Mouse (Mus musculus): ENCODE results near the gene Smpd3. TPM values are rescaled to one million over a fixed set of nuclear protein-coding genes. Genes with fewer than 3 reads are reported as not detected.

The Smpd3 gene
- polyA plus RNA-seq, 1 experiment from 2014 or later: 45.2 TPM

GRCm38 (mm10) chr8:106273468-106273867 lies 64.3 kb downstream of the Smpd3 start:
- H3K36me3 ChIP-seq (ENCODE audit: control insufficient read depth, insufficient read depth, low read length): 0 out of 2 replicates have a peak, but pooled peaks cover 2% of the 10 kb centered on the region
- no peak overlapping the region for H3K9ac ChIP-seq (replicated peaks; ENCODE audit: low read length)
- WGBS: 80% methylated on average over 3 of the region's 3 CpGs
- DNase-seq: no peak
- no peak overlapping the region for H3K4me3 ChIP-seq (replicated peaks; ENCODE audit: low read depth, low read length)
- H3K9me3 ChIP-seq (ENCODE audit: control insufficient read depth, low read length): no peaks in the 10 kb centered on the region
- H3K27me3 ChIP-seq (ENCODE audit: control insufficient read depth, insufficient read depth, low read length): no peaks in the 10 kb centered on the region
- peaks cover 29% of the 10 kb centered on the region for H3K4me1 ChIP-seq (ENCODE audit: control insufficient read depth, insufficient read depth, low read length)
- ATAC-seq (ENCODE audit: low FRiP score, low TSS enrichment): no peak
- no peak overlapping the region for H3K4me2 ChIP-seq (ENCODE audit: low read length)
- no peak overlapping the region for H3K27ac ChIP-seq (replicated peaks; ENCODE audit: low read depth, low read length)

DNA sequence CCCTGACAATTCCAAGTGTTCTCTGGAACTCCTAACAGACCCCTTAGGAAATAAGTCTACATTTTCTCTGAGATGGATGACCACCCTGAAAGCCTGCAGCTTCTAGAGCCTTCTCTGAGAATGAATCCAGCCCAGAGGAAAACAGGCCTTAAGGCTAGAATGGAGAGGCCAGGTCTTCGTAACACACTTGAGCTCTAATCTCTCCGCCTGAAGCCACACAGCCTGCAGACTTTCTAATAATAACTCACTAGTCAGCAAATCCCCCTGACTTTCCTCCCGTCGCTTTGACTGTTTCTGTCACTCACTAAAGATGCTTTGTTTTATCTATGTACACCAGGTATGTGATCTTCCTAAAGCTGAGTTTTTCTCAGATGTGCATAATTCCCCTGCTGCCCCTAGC lies 66.4 kb downstream of the Smpd3 start:
- Histone ChIP-seq H3K36me3 (ENCODE audit: control insufficient read depth, insufficient read depth, low read length) (no peaks in the 10 kb centered on the region), H3K4me2 (ENCODE audit: low read length) (peak overlapping the region; percentile 3; the same call in 1 of the 2 replicates), H3K27me3 (ENCODE audit: control insufficient read depth, insufficient read depth, low read length) (no peaks in the 10 kb centered on the region), H3K27ac (replicated peaks; ENCODE audit: low read depth, low read length) (peak overlapping the region; percentile 46), H3K9me3 (ENCODE audit: control insufficient read depth, low read length) (no peaks in the 10 kb centered on the region), H3K4me3 (replicated peaks; ENCODE audit: low read depth, low read length) (no peak overlapping the region), H3K9ac (replicated peaks; ENCODE audit: low read length) (peak overlapping the region; percentile 13; the same call in 1 of the 2 replicates), H3K4me1 (ENCODE audit: control insufficient read depth, insufficient read depth, low read length) (peaks cover 29% of the 10 kb centered on the region)
- DNase-seq (peak; percentile 41), ATAC-seq (ENCODE audit: low FRiP score, low TSS enrichment) (no peak)
- 48% methylated on average over 4 of the region's 4 CpGs for WGBS

DNA sequence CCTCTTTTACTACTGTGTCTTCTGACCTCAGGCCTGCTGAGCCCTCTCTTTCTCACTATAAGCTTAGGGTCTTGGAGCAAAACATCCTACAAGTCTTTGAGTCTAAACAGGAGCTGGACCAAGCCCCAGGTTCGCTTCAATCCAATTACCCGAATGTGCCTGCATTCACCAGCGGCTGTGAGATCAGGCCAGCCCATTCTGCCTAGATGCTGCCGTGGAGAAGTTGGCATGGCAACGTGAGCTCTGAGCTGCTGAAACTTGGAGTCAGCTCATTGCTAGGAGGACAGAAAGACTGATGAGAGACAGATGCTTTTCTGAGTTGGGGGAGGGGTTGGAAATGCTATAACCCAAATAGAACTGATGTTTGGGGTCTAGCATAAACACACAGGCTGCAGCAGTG lies 67.0 kb downstream of the Smpd3 start:
- Histone ChIP-seq H3K9ac (replicated peaks; ENCODE audit: low read length) (peak overlapping the region; percentile 13; the same call in 1 of the 2 replicates), H3K27ac (replicated peaks; ENCODE audit: low read depth, low read length) (peak overlapping the region; percentile 46), H3K9me3 (ENCODE audit: control insufficient read depth, low read length) (no peaks in the 10 kb centered on the region), H3K4me3 (replicated peaks; ENCODE audit: low read depth, low read length) (no peak overlapping the region), H3K4me1 (ENCODE audit: control insufficient read depth, insufficient read depth, low read length) (peaks cover 29% of the 10 kb centered on the region), H3K27me3 (ENCODE audit: control insufficient read depth, insufficient read depth, low read length) (no peaks in the 10 kb centered on the region), H3K36me3 (ENCODE audit: control insufficient read depth, insufficient read depth, low read length) (peaks cover under 1% of the 10 kb centered on the region), H3K4me2 (ENCODE audit: low read length) (peak overlapping the region; percentile 3; the same call in 1 of the 2 replicates)
- ATAC-seq (ENCODE audit: low FRiP score, low TSS enrichment) (no peak), DNase-seq (peak; percentile 79)
- under 1% methylated on average over 5 of the region's 5 CpGs for WGBS

- H3K4me2 ChIP-seq (ENCODE audit: low read length): no peak overlapping the region
- H3K27ac ChIP-seq (replicated peaks; ENCODE audit: low read depth, low read length): no peak overlapping the region
- ATAC-seq (ENCODE audit: low FRiP score, low TSS enrichment): no peak
- no peak overlapping the region for H3K9ac ChIP-seq (replicated peaks; ENCODE audit: low read length)
- 75% methylated on average over 5 of the region's 5 CpGs for WGBS
- H3K9me3 ChIP-seq (ENCODE audit: control insufficient read depth, low read length): no peaks in the 10 kb centered on the region
- H3K4me3 ChIP-seq (replicated peaks; ENCODE audit: low read depth, low read length): no peak overlapping the region
- peaks cover 29% of the 10 kb centered on the region for H3K4me1 ChIP-seq (ENCODE audit: control insufficient read depth, insufficient read depth, low read length)
- H3K27me3 ChIP-seq (ENCODE audit: control insufficient read depth, insufficient read depth, low read length): no peaks in the 10 kb centered on the region
- peaks cover 20% of the 10 kb centered on the region for H3K36me3 ChIP-seq (ENCODE audit: control insufficient read depth, insufficient read depth, low read length)
- DNase-seq: no peak
These were observed 69.0 kb downstream of the Smpd3 start for GRCm38 (mm10) chr8:106268710-106269346.

DNA sequence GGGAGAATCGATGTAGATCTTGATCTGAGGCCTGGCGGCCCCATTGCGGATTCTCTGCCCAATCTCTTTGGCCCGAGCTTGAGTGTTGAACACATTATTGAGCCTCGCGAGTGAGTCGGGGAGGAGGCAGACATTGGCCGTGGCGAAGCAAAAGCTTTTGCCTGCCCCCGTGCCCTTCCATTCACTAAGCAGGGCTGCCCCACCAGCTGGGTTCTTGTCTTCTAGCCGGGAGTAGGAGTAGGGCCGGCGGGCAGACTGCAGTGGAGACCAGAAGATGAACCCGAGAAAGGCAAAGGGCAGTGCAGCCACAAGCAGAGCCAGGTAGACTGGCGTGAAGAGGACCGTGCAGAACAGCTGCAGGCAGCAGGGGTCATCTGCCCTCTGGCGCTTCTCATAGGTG lies 72.4 kb downstream of the Smpd3 start:
- Histone ChIP-seq H3K36me3 (ENCODE audit: control insufficient read depth, insufficient read depth, low read length) (peaks cover 34% of the 10 kb centered on the region), H3K27me3 (ENCODE audit: control insufficient read depth, insufficient read depth, low read length) (no peaks in the 10 kb centered on the region), H3K9ac (replicated peaks; ENCODE audit: low read length) (no peak overlapping the region), H3K4me3 (replicated peaks; ENCODE audit: low read depth, low read length) (no peak overlapping the region), H3K4me2 (ENCODE audit: low read length) (no peak overlapping the region), H3K9me3 (ENCODE audit: control insufficient read depth, low read length) (no peaks in the 10 kb centered on the region), H3K27ac (replicated peaks; ENCODE audit: low read depth, low read length) (no peak overlapping the region), H3K4me1 (ENCODE audit: control insufficient read depth, insufficient read depth, low read length) (peaks cover 7% of the 10 kb centered on the region)
- no peak for DNase-seq
- WGBS: 87% methylated on average over 17 of the region's 17 CpGs
- no peak for ATAC-seq (ENCODE audit: low FRiP score, low TSS enrichment)

- H3K4me2 ChIP-seq (ENCODE audit: low read length): no peak overlapping the region
- no peaks in the 10 kb centered on the region for H3K27me3 ChIP-seq (ENCODE audit: control insufficient read depth, insufficient read depth, low read length)
- no peak overlapping the region for H3K9ac ChIP-seq (replicated peaks; ENCODE audit: low read length)
- H3K4me3 ChIP-seq (replicated peaks; ENCODE audit: low read depth, low read length): no peak overlapping the region
- H3K9me3 ChIP-seq (ENCODE audit: control insufficient read depth, low read length): no peaks in the 10 kb centered on the region
- peaks cover 46% of the 10 kb centered on the region for H3K36me3 ChIP-seq (ENCODE audit: control insufficient read depth, insufficient read depth, low read length)
- H3K4me1 ChIP-seq (ENCODE audit: control insufficient read depth, insufficient read depth, low read length): no peaks in the 10 kb centered on the region
- WGBS: 76% methylated on average over 4 of the region's 4 CpGs
- ATAC-seq (ENCODE audit: low FRiP score, low TSS enrichment) (no peak), DNase-seq (no peak)
- peak overlapping the region; percentile 61; the same call in 1 of the 2 replicates for H3K27ac ChIP-seq (replicated peaks; ENCODE audit: low read depth, low read length)
These were observed 73.9 kb downstream of the Smpd3 start for GRCm38 (mm10) chr8:106263928-106264327.

DNA sequence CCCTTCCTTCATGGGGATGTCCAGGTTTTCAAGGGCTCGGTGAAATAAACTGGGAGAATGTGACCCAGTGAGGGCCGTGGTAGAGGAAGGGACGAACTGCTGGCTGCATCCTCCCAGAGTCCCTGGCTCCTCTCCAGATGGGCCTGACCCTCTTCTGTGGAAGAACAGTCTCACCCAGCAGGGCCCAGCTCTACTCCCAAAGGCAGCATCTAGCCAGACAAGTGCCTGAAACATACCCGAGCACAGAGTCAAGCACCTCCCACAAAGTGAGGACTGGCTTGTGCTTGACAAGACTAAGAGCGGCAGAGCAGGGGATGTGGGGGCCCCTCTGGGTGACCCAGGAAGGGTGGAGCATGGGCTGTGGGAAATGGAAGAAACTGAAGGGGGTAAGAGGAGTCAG lies 75.4 kb downstream of the Smpd3 start:
- no peak overlapping the region for H3K4me2 ChIP-seq (ENCODE audit: low read length)
- H3K4me3 ChIP-seq (replicated peaks; ENCODE audit: low read depth, low read length): no peak overlapping the region
- WGBS: 75% methylated on average over 5 of the region's 5 CpGs
- no peaks in the 10 kb centered on the region for H3K4me1 ChIP-seq (ENCODE audit: control insufficient read depth, insufficient read depth, low read length)
- peaks cover 52% of the 10 kb centered on the region for H3K36me3 ChIP-seq (ENCODE audit: control insufficient read depth, insufficient read depth, low read length)
- no peaks in the 10 kb centered on the region for H3K27me3 ChIP-seq (ENCODE audit: control insufficient read depth, insufficient read depth, low read length)
- no peak for ATAC-seq (ENCODE audit: low FRiP score, low TSS enrichment)
- H3K9me3 ChIP-seq (ENCODE audit: control insufficient read depth, low read length): no peaks in the 10 kb centered on the region
- no peak for DNase-seq
- H3K27ac ChIP-seq (replicated peaks; ENCODE audit: low read depth, low read length): no peak overlapping the region
- no peak overlapping the region for H3K9ac ChIP-seq (replicated peaks; ENCODE audit: low read length)

- no peak for ATAC-seq (ENCODE audit: low FRiP score, low TSS enrichment)
- H3K27ac ChIP-seq (replicated peaks; ENCODE audit: low read depth, low read length): no peak overlapping the region
These were observed 76.9 kb downstream of the Smpd3 start for GRCm38 (mm10) chr8:106260894-106261293.

DNA sequence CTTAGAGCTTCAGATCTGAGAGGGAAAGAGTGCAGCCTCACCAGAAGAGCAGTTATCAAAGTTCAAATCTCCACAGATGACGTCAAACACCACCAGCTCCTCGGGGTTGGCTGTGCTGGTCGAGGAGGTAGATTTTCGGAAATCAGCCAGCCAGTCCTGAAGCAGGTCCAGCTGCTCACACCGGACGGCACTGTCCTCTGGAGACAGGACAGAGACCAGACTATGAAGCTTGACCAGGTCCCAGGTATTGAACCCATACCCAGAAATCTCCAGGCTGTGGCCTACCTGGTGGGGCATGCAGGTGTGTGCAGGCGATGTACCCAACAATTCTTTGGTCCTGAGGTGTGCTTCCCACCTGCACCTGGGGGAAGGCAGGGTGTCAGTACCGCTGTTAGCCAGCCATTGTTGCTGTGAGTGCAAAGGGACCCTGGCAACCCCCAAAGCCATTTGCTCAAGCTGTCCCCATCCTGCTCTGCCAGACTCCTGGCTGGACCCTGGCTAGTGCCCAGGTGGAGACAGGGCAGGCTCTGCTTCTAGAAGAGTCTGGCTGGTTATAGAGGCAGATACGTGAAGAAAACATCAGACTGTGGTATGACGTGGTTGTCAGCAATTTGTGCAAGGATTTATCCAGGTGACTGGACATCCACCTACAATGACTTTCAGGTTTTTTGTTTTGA lies 78.1 kb downstream of the Smpd3 start:
- Histone ChIP-seq H3K36me3 (ENCODE audit: control insufficient read depth, insufficient read depth, low read length) (peaks cover 65% of the 10 kb centered on the region), H3K4me3 (replicated peaks; ENCODE audit: low read depth, low read length) (no peak overlapping the region), H3K9ac (replicated peaks; ENCODE audit: low read length) (no peak overlapping the region), H3K27me3 (ENCODE audit: control insufficient read depth, insufficient read depth, low read length) (no peaks in the 10 kb centered on the region), H3K27ac (replicated peaks; ENCODE audit: low read depth, low read length) (no peak overlapping the region), H3K4me2 (ENCODE audit: low read length) (no peak overlapping the region), H3K4me1 (ENCODE audit: control insufficient read depth, insufficient read depth, low read length) (no peaks in the 10 kb centered on the region), H3K9me3 (ENCODE audit: control insufficient read depth, low read length) (no peaks in the 10 kb centered on the region)
- WGBS: 94% methylated on average over 10 of the region's 10 CpGs
- DNase-seq (no peak), ATAC-seq (ENCODE audit: low FRiP score, low TSS enrichment) (no peak)

More at GRCm38 (mm10) chr8:106260894-106261293, 76.9 kb downstream of the Smpd3 start:
- Histone ChIP-seq H3K9ac (replicated peaks; ENCODE audit: low read length) (no peak overlapping the region), H3K4me2 (ENCODE audit: low read length) (no peak overlapping the region), H3K4me1 (ENCODE audit: control insufficient read depth, insufficient read depth, low read length) (no peaks in the 10 kb centered on the region), H3K4me3 (replicated peaks; ENCODE audit: low read depth, low read length) (no peak overlapping the region), H3K9me3 (ENCODE audit: control insufficient read depth, low read length) (no peaks in the 10 kb centered on the region), H3K27me3 (ENCODE audit: control insufficient read depth, insufficient read depth, low read length) (no peaks in the 10 kb centered on the region), H3K36me3 (ENCODE audit: control insufficient read depth, insufficient read depth, low read length) (peaks cover 65% of the 10 kb centered on the region)
- DNase-seq: no peak
- 57% methylated on average over 4 of the region's 4 CpGs for WGBS

Data from midbrain, embryonic 14.5 days (tissue).